Comparison of ENCODE assay signal across 8 mouse cellular contexts in the genomic region with DNA sequence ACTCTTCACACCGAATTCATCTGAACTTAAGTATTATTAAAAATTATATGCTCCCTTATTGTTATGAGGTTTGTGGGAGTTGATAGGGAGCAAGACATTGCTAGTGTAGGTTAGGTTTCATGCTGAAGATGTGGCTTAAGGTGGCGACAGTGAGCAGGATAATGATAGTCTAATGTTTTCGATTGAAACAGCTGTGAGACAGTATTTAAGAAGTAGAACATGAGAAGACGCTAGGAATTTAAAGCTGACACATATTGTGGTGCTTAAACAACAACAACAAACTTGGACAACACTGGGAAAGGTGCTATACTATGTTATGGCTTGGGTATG. TPM values are rescaled to one million over a fixed set of nuclear protein-coding genes. Genes with fewer than 3 reads are reported as not detected.
A peak's percentile ranks its signal among the peaks of the same experiment; 100 is the strongest.
DNase-seq lines count a peak whose midpoint lies in the region; ATAC-seq and TF ChIP-seq lines count a peak whose summit lies in the region.

No protein-coding gene starts in this region.

- H3K27me3 ChIP-seq in hindbrain, embryonic 11.5 days (ENCODE audit: control insufficient read depth, insufficient read depth, low read length) = no peaks in the 10 kb centered on the region
- no peaks in the 10 kb centered on the region for H3K27me3 ChIP-seq in midbrain, embryonic 15.5 days (replicated peaks)

- peaks cover under 1% of the 10 kb centered on the region for H3K4me1 ChIP-seq in bone marrow, adult 2 months (ENCODE audit: control insufficient read depth, insufficient read depth, low read length)
- no peaks in the 10 kb centered on the region for H3K4me1 ChIP-seq in hindbrain, embryonic 11.5 days (replicated peaks; ENCODE audit: control insufficient read depth, insufficient read depth, low read length)
- H3K4me1 ChIP-seq in midbrain, embryonic 15.5 days = peaks cover 23% of the 10 kb centered on the region

- H3K4me3 ChIP-seq in layer of hippocampus, adult 2 months = peak overlapping the region; percentile 99
- H3K4me3 ChIP-seq in bone marrow, adult 2 months (replicated peaks; ENCODE audit: control insufficient read depth, low read depth, low read length) = peak overlapping the region; percentile 73
- H3K4me3 ChIP-seq in hindbrain, embryonic 11.5 days (ENCODE audit: low read depth, low read length) = peak overlapping the region; percentile 93
- H3K4me3 ChIP-seq in midbrain, embryonic 15.5 days = peak overlapping the region; percentile 99

- no peaks in the 10 kb centered on the region for H3K9me3 ChIP-seq in hindbrain, embryonic 11.5 days (ENCODE audit: control insufficient read depth, low read length)
- H3K9me3 ChIP-seq in midbrain, embryonic 15.5 days = no peaks in the 10 kb centered on the region

- H3K27ac ChIP-seq in layer of hippocampus, adult 2 months = peak overlapping the region; percentile 83
- H3K27ac ChIP-seq in bone marrow, adult 2 months (ENCODE audit: control insufficient read depth, insufficient read depth, low read depth, low read length, poor library complexity) = no peak overlapping the region
- H3K27ac ChIP-seq in hindbrain, embryonic 11.5 days (ENCODE audit: low read depth, low read length) = no peak overlapping the region
- peak overlapping the region; percentile 96 for H3K27ac ChIP-seq in midbrain, embryonic 15.5 days

- peak; percentile 35 for TF ChIP-seq CTCF in layer of hippocampus, adult 2 months (conservative IDR thresholded peaks at IDR 0.05)
- TF ChIP-seq CTCF in bone marrow, adult 2 months (IDR thresholded peaks at IDR 0.05; ENCODE audit: control insufficient read depth, insufficient read depth, low read length) = no peak

- WGBS in bone marrow, adult 2 months = 4% methylated on average over 4 of the region's 4 CpGs
- 11% methylated on average over 4 of the region's 4 CpGs for WGBS in hindbrain, embryonic 11.5 days
- whole genome bisulfite sequencing in midbrain, embryonic 15.5 days = 5% methylated on average over 4 of the region's 4 CpGs

- peak overlapping the region; percentile 63; the same call in 1 of the 2 replicates for H3K9ac ChIP-seq in hindbrain, embryonic 11.5 days (ENCODE audit: low read depth, low read length)
- peak overlapping the region; percentile 93 for H3K9ac ChIP-seq in midbrain, embryonic 15.5 days

- H3K36me3 ChIP-seq in hindbrain, embryonic 11.5 days (ENCODE audit: control insufficient read depth, insufficient read depth, low read length) = no peaks in the 10 kb centered on the region
- H3K36me3 ChIP-seq in midbrain, embryonic 15.5 days (replicated peaks) = peaks cover 11% of the 10 kb centered on the region

- H3K4me2 ChIP-seq in hindbrain, embryonic 11.5 days (replicated peaks; ENCODE audit: low read depth, low read length) = peak overlapping the region; percentile 71
- H3K4me2 ChIP-seq in midbrain, embryonic 15.5 days = peak overlapping the region; percentile 77

- no peak for DNase-seq in layer of hippocampus, adult 2 months (ENCODE audit: low spot score in 2 of 2)
- DNase-seq in layer of hippocampus, adult 8-10 months (ENCODE audit: low spot score in 2 of 2) = no peak
- no peak for DNase-seq in hindbrain, embryonic 11.5 days (ENCODE audit: low spot score)
- no peak for DNase-seq in gastrocnemius, postnatal 25 days
- no peak for DNase-seq in cerebellum, postnatal 36 days
- DNase-seq in urinary bladder, adult 2 months (ENCODE audit: low spot score) = no peak

- no peak for ATAC-seq in hindbrain, embryonic 11.5 days (ENCODE audit: low FRiP score)
- peak; percentile 24 for ATAC-seq in midbrain, embryonic 15.5 days (replicated peaks)

- TF ChIP-seq POLR2A in bone marrow, adult 2 months (IDR thresholded peaks at IDR 0.05; ENCODE audit: borderline replicate concordance, control insufficient read depth, low read depth, low read length) = no peak

RNA-seq across cellular contexts. Expression of gene Serp1, which starts 0.7 kb away (rescaled TPM):
- total RNA-seq in layer of hippocampus, adult 2 months (2021) = 10 to 100 TPM; 22.3 to 22.7 TPM
- total RNA-seq in layer of hippocampus, adult 8-10 months (2022) = 10 to 100 TPM; 22.5 to 25.9 (median 24.6) TPM
- polyA plus RNA-seq in bone marrow, adult 2 months (2011; ENCODE audit: insufficient read depth, insufficient read length, low replicate concordance, missing spikeins) = 23.7 and 30.7 TPM in 2 replicates
- polyA plus RNA-seq in hindbrain, embryonic 11.5 days (2014; fragmentation: Nextera tagmentation; extraction: Ambion mirVana) = 149 and 153 TPM in 2 replicates
- polyA plus RNA-seq in midbrain, embryonic 15.5 days (2015; fragmentation: Nextera tagmentation; extraction: Ambion mirVana) = 52.3 and 53.8 TPM in 2 replicates
- 10 to 100 TPM in 1 of 2 experiments, 1 to 10 TPM in 1; 7.5 to 10.1 TPM for total RNA-seq in gastrocnemius, postnatal 25 days (2021)
- polyA plus RNA-seq in urinary bladder, adult 2 months (2012; rRNA removed) = 51.8 and 56.1 TPM in 2 replicates

RNA-seq across cellular contexts. Expression of gene Eif2a, which starts 0.8 kb away (rescaled TPM):
- 10 to 100 TPM; 43.3 to 52.2 TPM for total RNA-seq in layer of hippocampus, adult 2 months (2021)
- 10 to 100 TPM; 48.3 to 55.8 (median 49.8) TPM for total RNA-seq in layer of hippocampus, adult 8-10 months (2022)
- polyA plus RNA-seq in bone marrow, adult 2 months (2011; ENCODE audit: insufficient read depth, insufficient read length, low replicate concordance, missing spikeins) = 21.5 and 34.5 TPM in 2 replicates
- polyA plus RNA-seq in hindbrain, embryonic 11.5 days (2014; fragmentation: Nextera tagmentation; extraction: Ambion mirVana) = 65.1 and 68.5 TPM in 2 replicates
- 33.5 and 34.6 TPM in 2 replicates for polyA plus RNA-seq in midbrain, embryonic 15.5 days (2015; fragmentation: Nextera tagmentation; extraction: Ambion mirVana)
- total RNA-seq in gastrocnemius, postnatal 25 days (2021) = 10 to 100 TPM; 38.7 to 41.2 TPM
- 46.6 and 52.4 TPM in 2 replicates for polyA plus RNA-seq in urinary bladder, adult 2 months (2012; rRNA removed)

RNA-seq across cellular contexts. Expression of gene Selenot, which starts 50.1 kb away (rescaled TPM):
- 100 to 1,000 TPM; 144 to 148 TPM for total RNA-seq in layer of hippocampus, adult 2 months (2021)
- 100 to 1,000 TPM; 140 to 147 (median 145) TPM for total RNA-seq in layer of hippocampus, adult 8-10 months (2022)
- 26.7 and 31.9 TPM in 2 replicates for polyA plus RNA-seq in bone marrow, adult 2 months (2011; ENCODE audit: insufficient read depth, insufficient read length, low replicate concordance, missing spikeins)
- 29.6 and 32.5 TPM in 2 replicates for polyA plus RNA-seq in hindbrain, embryonic 11.5 days (2014; fragmentation: Nextera tagmentation; extraction: Ambion mirVana)
- polyA plus RNA-seq in midbrain, embryonic 15.5 days (2015; fragmentation: Nextera tagmentation; extraction: Ambion mirVana) = 20.7 and 22.4 TPM in 2 replicates
- total RNA-seq in gastrocnemius, postnatal 25 days (2021) = 100 to 1,000 TPM; 112 to 114 TPM
- polyA plus RNA-seq in urinary bladder, adult 2 months (2012; rRNA removed) = 71.4 and 75.8 TPM in 2 replicates

Comparison
In these comparisons a context has a peak if more than half of its experiments do, and no peak if none do; other contexts are left out.
1. H3K27ac ChIP-seq: peak in layer of hippocampus, adult 2 months (single experiment) and midbrain, embryonic 15.5 days (single experiment); none in bone marrow, adult 2 months (single experiment) and hindbrain, embryonic 11.5 days (single experiment).
2. Peak in every context shown above with its lines, with median percentiles within 50 percentile points of each other: H3K4me3 ChIP-seq.